Mouse (Mus musculus): ENCODE measurements at regions not wholly inside any gene's neighbourhood (a gene's known extent, or its start where the extent isn't known, plus 50 kb on each side); places are given as distances from the start of the nearest gene placed in this dataset.

GRCm38 (mm10) chr17:81134702-81135101 is 69.8 kb upstream of the Thumpd2 start:
- TF ChIP-seq CTCF (IDR thresholded peaks at IDR 0.05; ENCODE audit: low read depth, low read length): no peak
- TF ChIP-seq POLR2A (IDR thresholded peaks at IDR 0.05; ENCODE audit: extremely low read depth, insufficient read depth, low read length): no peak
